Comparison of ENCODE assay signal across 17 mouse cellular contexts in genomic region chr2:14996036-14996435, GRCm38 (mm10).
"Had no signal": no experiment of that assay in that cellular context is flagged by ENCODE, and none has a peak within 500 bp of the region (broad histone marks: within the 10 kb centered on the region; RNA-seq: fewer than 3 reads in every experiment).

No protein-coding gene starts in this region.

- DNase-seq: lung, adult 18-20 months; lung, embryonic 14.5 days; lung, postnatal 10 days; lung, postnatal 4 days; retina, postnatal 1 day; right cerebral cortex, adult 18-20 months; right cerebral cortex, postnatal 14 days; spleen, adult 18-20 months; thymus, adult 18-20 months; thymus, postnatal 14 days; thymus, postnatal 36 days had no signal

- H3K36me3 ChIP-seq: midbrain, embryonic 15.5 days had no signal

- ATAC-seq: midbrain, embryonic 13.5 days; midbrain, embryonic 15.5 days had no signal

- H3K9me3 ChIP-seq: midbrain, embryonic 10.5 days; midbrain, embryonic 13.5 days; midbrain, embryonic 15.5 days; neural tube, embryonic 13.5 days; neural tube, embryonic 15.5 days had no signal

- H3K27ac ChIP-seq: midbrain, embryonic 10.5 days; midbrain, embryonic 13.5 days; midbrain, embryonic 15.5 days; neural tube, embryonic 13.5 days; neural tube, embryonic 15.5 days had no signal

- H3K4me1 ChIP-seq: midbrain, embryonic 10.5 days; midbrain, embryonic 13.5 days; midbrain, embryonic 15.5 days; neural tube, embryonic 13.5 days; neural tube, embryonic 15.5 days had no signal

- H3K4me2 ChIP-seq: lung, embryonic 14.5 days; midbrain, embryonic 13.5 days; midbrain, embryonic 15.5 days; neural tube, embryonic 13.5 days; neural tube, embryonic 15.5 days had no signal

- H3K27me3 ChIP-seq: midbrain, embryonic 13.5 days; midbrain, embryonic 15.5 days; neural tube, embryonic 13.5 days; neural tube, embryonic 15.5 days had no signal

- H3K4me3 ChIP-seq: midbrain, embryonic 10.5 days; midbrain, embryonic 13.5 days; midbrain, embryonic 15.5 days; myocyte; neural tube, embryonic 13.5 days; neural tube, embryonic 15.5 days had no signal

- H3K9ac ChIP-seq: lung, embryonic 14.5 days; midbrain, embryonic 13.5 days; midbrain, embryonic 15.5 days; neural tube, embryonic 13.5 days; neural tube, embryonic 15.5 days had no signal
